Mouse (Mus musculus): ENCODE results near the gene Slc6a11. TPM values are rescaled to one million over a fixed set of nuclear protein-coding genes. Genes with fewer than 3 reads are reported as not detected.

The Slc6a11 gene
- polyA plus RNA-seq, 1 experiment from 2014 or later, result not detected

GRCm38 (mm10) chr6:114291396-114291795 lies 160.4 kb downstream of the Slc6a11 start:
- no peak overlapping the region for H3K4me3 ChIP-seq (ENCODE audit: inconsistent target)
- no peaks in the 10 kb centered on the region for H3K79me2 ChIP-seq (ENCODE audit: inconsistent target)
- WGBS (ENCODE audit: missing documents), result 46% methylated on average over 5 of the region's 5 CpGs
- no peaks in the 10 kb centered on the region for H3K36me3 ChIP-seq (ENCODE audit: inconsistent target)
- no peak overlapping the region for H3K27ac ChIP-seq

DNA sequence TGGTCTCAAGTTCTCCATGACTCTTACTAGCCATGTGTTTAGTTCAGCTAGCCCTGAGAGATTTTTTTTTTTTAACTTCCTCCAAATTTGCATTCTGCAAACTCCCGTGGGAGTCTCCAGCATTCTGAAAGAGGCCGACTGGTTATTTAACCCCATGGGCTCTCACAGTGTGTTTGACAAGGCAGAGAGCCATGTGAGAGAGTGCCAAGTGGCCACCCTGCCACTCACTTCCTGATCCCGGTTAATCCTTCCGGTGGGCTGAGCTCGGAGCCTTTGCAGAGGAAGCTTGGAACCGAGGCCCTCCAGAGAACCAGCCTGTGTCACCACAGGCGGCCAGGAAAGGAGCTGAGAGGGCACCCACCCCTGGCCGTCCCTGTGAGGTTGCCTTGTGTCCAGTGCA lies 162.5 kb downstream of the Slc6a11 start:
- WGBS (ENCODE audit: missing documents), result 22% methylated on average over 8 of the region's 8 CpGs
- Histone ChIP-seq H3K27ac (no peak overlapping the region), H3K4me3 (ENCODE audit: inconsistent target) (no peak overlapping the region), H3K36me3 (ENCODE audit: inconsistent target) (no peaks in the 10 kb centered on the region), H3K79me2 (ENCODE audit: inconsistent target) (no peaks in the 10 kb centered on the region)

GRCm38 (mm10) chr6:114295086-114295485 lies 164.0 kb downstream of the Slc6a11 start:
- no peaks in the 10 kb centered on the region for H3K36me3 ChIP-seq (ENCODE audit: inconsistent target)
- WGBS (ENCODE audit: missing documents), result 87% methylated on average over 4 of the region's 4 CpGs

GRCm38 (mm10) chr6:114297260-114298002 lies 166.4 kb downstream of the Slc6a11 start:
- 63% methylated on average over 8 of the region's 10 CpGs for WGBS (ENCODE audit: missing documents)
- no peaks in the 10 kb centered on the region for H3K79me2 ChIP-seq (ENCODE audit: inconsistent target)
- H3K36me3 ChIP-seq (ENCODE audit: inconsistent target), result no peaks in the 10 kb centered on the region
- no peak overlapping the region for H3K4me3 ChIP-seq (ENCODE audit: inconsistent target)
- no peak overlapping the region for H3K27ac ChIP-seq

More at GRCm38 (mm10) chr6:114295086-114295485, 164.0 kb downstream of the Slc6a11 start:
- Histone ChIP-seq H3K4me3 (ENCODE audit: inconsistent target) (no peak overlapping the region), H3K27ac (no peak overlapping the region), H3K79me2 (ENCODE audit: inconsistent target) (no peaks in the 10 kb centered on the region)

Other genes with a start within 250 kb of the Slc6a11 start
- not detected in 3 replicates for gene Atp2b2, start 88.6 kb upstream of the Slc6a11 start, polyA plus RNA-seq (2018)
- not detected in 3 replicates for gene Slc6a1, start 151.4 kb downstream of the Slc6a11 start, polyA plus RNA-seq (2018)